Mouse (Mus musculus) kidney, adult 9 months (tissue): ENCODE measurements at regions not wholly inside any gene's neighbourhood (a gene's known extent, or its start where the extent isn't known, plus 50 kb on each side); places are given as distances from the start of the nearest gene placed in this dataset.
A peak's percentile ranks its signal among the peaks of the same experiment; 100 is the strongest.

Source experiments
- DNase-seq: peaks from one replicate; pipeline ENCODE4 v3.0.0; 2022

GRCm38 (mm10) chr12:30647511-30647910 lies 63.3 kb downstream of the Tmem18 start:
- DNase-seq: peak; percentile 43

GRCm38 (mm10) chr12:30651506-30651905 lies 67.3 kb downstream of the Tmem18 start:
- no peak for DNase-seq

GRCm38 (mm10) chr12:30654347-30655075 lies 70.3 kb downstream of the Tmem18 start:
- no peak for DNase-seq

- DNase-seq: no peak
Measured at GRCm38 (mm10) chr12:30655076-30655421, 70.8 kb downstream of the Tmem18 start.

GRCm38 (mm10) chr12:30678826-30679225 lies 94.6 kb downstream of the Tmem18 start:
- no peak for DNase-seq

- no peak for DNase-seq
Measured at GRCm38 (mm10) chr12:30690038-30690437, 105.8 kb downstream of the Tmem18 start.

- DNase-seq: no peak
Measured at GRCm38 (mm10) chr12:30693540-30693939, 109.3 kb downstream of the Tmem18 start.

- DNase-seq: no peak
Measured at GRCm38 (mm10) chr12:30698256-30698655, 114.0 kb downstream of the Tmem18 start.

- DNase-seq: no peak
Measured at GRCm38 (mm10) chr12:30703691-30704090, 119.5 kb downstream of the Tmem18 start.

- DNase-seq: no peak
Measured at GRCm38 (mm10) chr12:30707271-30707670, 123.0 kb downstream of the Tmem18 start.

- DNase-seq: peak; percentile 4
Measured at GRCm38 (mm10) chr12:30708635-30709181, 124.5 kb downstream of the Tmem18 start.

- DNase-seq: no peak
Measured at GRCm38 (mm10) chr12:30710554-30710953, 126.3 kb downstream of the Tmem18 start.

GRCm38 (mm10) chr12:30726747-30727146 lies 142.5 kb downstream of the Tmem18 start:
- no peak for DNase-seq

- no peak for DNase-seq
Measured at GRCm38 (mm10) chr12:30729437-30729836, 145.2 kb downstream of the Tmem18 start.

- no peak for DNase-seq
Measured at GRCm38 (mm10) chr12:30767621-30768020, 116.5 kb upstream of the Alkal2 start.

- DNase-seq: no peak
Measured at GRCm38 (mm10) chr12:30793371-30793770, 90.8 kb upstream of the Alkal2 start.

- DNase-seq: no peak
Measured at GRCm38 (mm10) chr12:30816096-30816495, 68.0 kb upstream of the Alkal2 start.

GRCm38 (mm10) chr12:30831383-30831782 lies 52.7 kb upstream of the Alkal2 start:
- DNase-seq: no peak
